Mouse (Mus musculus) C2C12 (cell line): ENCODE measurements around the gene Snrpn. TPM values are rescaled to one million over a fixed set of nuclear protein-coding genes. Genes with fewer than 3 reads are reported as not detected.
"Not testable (repeated sequence)": the region's sequence is repeated elsewhere in the genome, so short reads cannot be mapped to it uniquely, and the experiment has no call there.

Experiments
- H3K27me3 ChIP-seq: one replicate; pipeline ENCODE4 v1.6.1; 2011; ENCODE audit not compliant: control insufficient read depth, insufficient read depth, insufficient read length
- H3K36me3 ChIP-seq: one replicate; pipeline ENCODE4 v1.6.1; 2011; ENCODE audit not compliant: control insufficient read depth, insufficient read depth
- H3K4me3 ChIP-seq: one replicate; pipeline ENCODE4 v1.5.1; 2011; ENCODE audit warnings: mild to moderate bottlenecking, control low read depth; ENCODE audit not compliant: poor library complexity, insufficient read depth, severe bottlenecking
- H3K79me2 ChIP-seq: one replicate; pipeline ENCODE4 v1.6.1; 2011; ENCODE audit not compliant: control insufficient read depth, insufficient read depth
- H3K79me3 ChIP-seq: one replicate; pipeline ENCODE4 v1.6.1; 2011; ENCODE audit warnings: low read depth, control low read depth
- H3ac ChIP-seq: one replicate; pipeline ENCODE3; 2011; ENCODE audit warnings: low read depth; ENCODE audit not compliant: control insufficient read depth, insufficient read length
- CEBPB ChIP-seq: IDR thresholded peaks from one replicate; pipeline ENCODE4 v1.6.1; 2011; ENCODE audit warnings: low read depth, mild to moderate bottlenecking, control low read depth, moderate library complexity
- CTCF ChIP-seq: IDR thresholded peaks from one replicate; pipeline ENCODE4 v1.5.1; 2011; ENCODE audit not compliant: control insufficient read depth, insufficient read depth, insufficient read length
- FOSL1 ChIP-seq: IDR thresholded peaks from one replicate; pipeline ENCODE4 v1.8.0; 2011; ENCODE audit warnings: mild to moderate bottlenecking, low read length; ENCODE audit not compliant: poor library complexity, insufficient read depth, severe bottlenecking
- MAX ChIP-seq: IDR thresholded peaks from one replicate; pipeline ENCODE4 v1.6.1; 2011; ENCODE audit warnings: mild to moderate bottlenecking, control low read depth
- MYOD1 ChIP-seq: IDR thresholded peaks from one replicate; pipeline ENCODE4 v1.6.1; 2011; ENCODE audit warnings: low read depth; ENCODE audit not compliant: control insufficient read depth, insufficient read length
- MYOG ChIP-seq: IDR thresholded peaks from one replicate; pipeline ENCODE4 v1.6.1; 2011; ENCODE audit not compliant: control insufficient read depth, insufficient read length; ENCODE audit errors: extremely low read depth
- USF1 ChIP-seq: IDR thresholded peaks from one replicate; pipeline ENCODE4 v1.6.1; 2011; ENCODE audit warnings: low read depth, mild to moderate bottlenecking, control low read depth, moderate library complexity
- long read RNA-seq, 2 experiments: library from polyadenylated mRNA; unstranded; transcript quantifications; one replicate each; pipeline ENCODE4 v2.0.0; 2019 to 2020
- polyA plus RNA-seq: library from polyadenylated mRNA; unstranded; fragments of >200 nt; fragmentation: generic; extraction: Trizol; gene quantifications from one replicate; pipeline ENCODE4 v1.2.1, GENCODE M21; 2012; ENCODE audit warnings: missing spikeins

Gene Snrpn
- 12.0 TPM for polyA plus RNA-seq
- long read RNA-seq, experiment 1, transcript Snrpn-201 (10 exons, 1,932 nt), result major isoform, 20 of 21 reads
- long read RNA-seq, experiment 1, partial matches to known transcripts, result 0 of 21 reads
- long read RNA-seq, experiment 1, other reads (novel, unspliced or antisense), result 1 of 21 reads
- long read RNA-seq, experiment 2, transcript Snrpn-201 (10 exons, 1,932 nt), result major isoform, 18 of 18 reads
- long read RNA-seq, experiment 2, partial matches to known transcripts, result 0 of 18 reads
- long read RNA-seq, experiment 2, other reads (novel, unspliced or antisense), result 0 of 18 reads

GRCm38 (mm10) chr7:60139742-60140480 is at the start of gene Snrpn:
TSS of gene Snrpn (minus strand) at chr7:60140219.
- H3K27me3 ChIP-seq, result no peaks in the 10 kb centered on the region
- no peak within 1 kb of the TSS for H3ac ChIP-seq
- no peak within 1 kb of the TSS for H3K4me3 ChIP-seq
- no peaks in the 10 kb centered on the region for H3K79me3 ChIP-seq
- H3K36me3 ChIP-seq, result no peaks in the 10 kb centered on the region
- TF ChIP-seq MYOD1 (no peak), USF1 (no peak), CTCF (no peak), MYOG (no peak)
- H3K79me2 ChIP-seq, result no peaks in the 10 kb centered on the region

GRCm38 (mm10) chr7:60170250-60171185 is 30.5 kb upstream of the Snrpn start:
- Histone ChIP-seq H3ac (no peak overlapping the region), H3K79me3 (no peaks in the 10 kb centered on the region), H3K36me3 (no peaks in the 10 kb centered on the region), H3K79me2 (no peaks in the 10 kb centered on the region), H3K4me3 (no peak overlapping the region), H3K27me3 (no peaks in the 10 kb centered on the region)
- TF ChIP-seq FOSL1 (no peak), CEBPB (no peak), MYOD1 (no peak), CTCF (no peak), MAX (no peak), USF1 (no peak), MYOG (no peak)

- Histone ChIP-seq H3K27me3 (no peaks in the 10 kb centered on the region), H3K79me2 (no peaks in the 10 kb centered on the region), H3K4me3 (no peak overlapping the region), H3ac (no peak overlapping the region), H3K36me3 (no peaks in the 10 kb centered on the region), H3K79me3 (no peaks in the 10 kb centered on the region)
- TF ChIP-seq MAX (no peak), CTCF (no peak), FOSL1 (no peak), MYOD1 (no peak), USF1 (no peak), CEBPB (no peak), MYOG (no peak)
Observed at GRCm38 (mm10) chr7:60125332-60125731, 14.7 kb downstream of the Snrpn start.

GRCm38 (mm10) chr7:60123086-60123624 is 16.9 kb downstream of the Snrpn start:
- H3K4me3 ChIP-seq, H3K36me3 ChIP-seq, H3ac ChIP-seq, H3K79me2 ChIP-seq, H3K27me3 ChIP-seq, H3K79me3 ChIP-seq: not testable (repeated sequence)

GRCm38 (mm10) chr7:60122434-60123085 is 17.5 kb downstream of the Snrpn start:
- no peaks in the 10 kb centered on the region for H3K79me2 ChIP-seq
- no peaks in the 10 kb centered on the region for H3K27me3 ChIP-seq
- no peaks in the 10 kb centered on the region for H3K79me3 ChIP-seq
- no peak overlapping the region for H3K4me3 ChIP-seq
- H3K36me3 ChIP-seq, result no peaks in the 10 kb centered on the region
- H3ac ChIP-seq, result no peak overlapping the region
- TF ChIP-seq MYOG, result no peak
- no peak for TF ChIP-seq MAX
